Mouse (Mus musculus) spleen, postnatal 36 days (tissue): ENCODE measurements around the gene Snap29.
A peak's percentile ranks its signal among the peaks of the same experiment; 100 is the strongest.

ENCODE experiments used
- DNase-seq, 2 experiments: peaks; one replicate each; pipeline ENCODE4 v3.0.0; 2022; ENCODE audit warnings: low spot score in 2 of 2, mixed read lengths in 1 of 2

Gene Snap29

DNA sequence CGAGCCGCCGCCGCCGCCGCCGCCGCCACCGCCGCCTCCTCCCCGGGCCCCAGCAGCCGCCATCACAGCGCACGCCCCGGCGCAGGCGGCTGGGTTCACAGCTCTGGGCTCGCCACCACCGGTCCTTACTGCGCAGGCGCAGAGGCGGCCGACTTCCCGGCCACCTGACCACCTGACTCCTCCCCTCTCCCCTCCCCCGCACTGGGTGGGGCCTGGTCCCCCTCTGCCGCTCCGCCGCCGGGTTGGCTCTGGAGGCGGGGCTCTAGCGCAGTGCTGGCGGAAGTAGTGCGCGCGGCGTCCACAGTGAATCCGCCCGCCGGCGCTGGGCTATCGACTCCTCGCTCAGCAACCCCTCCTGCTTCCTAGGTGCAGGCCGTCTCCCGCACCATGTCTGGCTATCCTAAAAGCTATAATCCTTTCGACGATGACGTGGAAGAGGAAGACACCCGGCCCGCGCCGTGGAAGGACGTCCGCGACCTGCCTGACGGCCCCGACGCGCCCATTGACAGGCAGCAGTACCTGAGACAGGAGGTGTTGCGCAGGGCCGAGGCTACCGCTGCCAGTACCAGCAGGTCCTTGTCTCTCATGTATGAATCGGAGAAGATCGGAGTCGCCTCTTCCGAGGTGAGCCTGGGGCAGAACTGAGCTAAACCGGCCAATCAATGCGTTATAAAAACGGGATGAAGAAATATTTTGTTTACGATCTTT lies at the start of gene Snap29, which contains the start of gene Pi4ka:
Gene Snap29 (plus strand): TSS at position 251 of the 708 bp plus-strand sequence.
Gene Pi4ka (minus strand): TSS at position 579 of the 708 bp plus-strand sequence.
- peak; percentile 99 to 100 for DNase-seq

DNA sequence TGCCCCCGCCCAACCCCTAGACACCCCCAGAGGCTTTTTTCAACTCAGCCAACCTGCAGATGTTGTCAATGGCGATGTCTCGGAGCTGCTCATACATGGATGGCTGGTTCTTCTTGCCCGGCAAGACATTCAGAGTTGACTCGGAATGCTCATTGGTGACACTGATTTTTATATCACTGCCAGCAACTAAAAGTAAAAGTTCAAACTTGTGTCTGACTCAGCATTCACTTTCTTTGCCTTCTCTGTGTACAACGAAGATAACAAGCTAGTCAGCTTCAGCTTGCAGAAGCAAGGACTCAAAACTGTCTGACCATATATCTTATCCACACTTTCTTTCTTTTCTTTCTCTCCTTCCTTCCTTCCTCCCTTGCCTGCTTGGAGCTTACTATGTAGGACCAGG lies 49.8 kb upstream of the Snap29 start:
- DNase-seq = no peak

DNA sequence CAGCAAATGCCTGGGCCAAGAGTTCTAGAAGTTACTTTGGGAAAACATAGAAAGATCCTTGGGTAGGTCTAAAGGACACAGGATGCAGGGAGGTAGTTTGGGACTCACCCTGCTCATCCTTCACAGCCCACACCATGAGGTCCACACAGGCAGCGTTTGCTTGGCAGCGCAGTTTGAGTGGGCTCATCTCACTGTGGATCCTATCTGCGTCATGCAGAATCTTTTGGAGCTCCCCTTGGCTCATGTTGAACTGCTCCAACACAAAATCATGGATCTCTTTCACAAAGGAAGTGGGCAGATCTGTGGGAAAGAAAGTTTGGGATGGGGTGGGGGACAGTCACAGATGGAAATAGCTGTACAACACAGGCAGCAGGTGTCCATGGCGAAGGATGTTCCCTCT lies 47.0 kb upstream of the Snap29 start:
- no peak for DNase-seq

DNA sequence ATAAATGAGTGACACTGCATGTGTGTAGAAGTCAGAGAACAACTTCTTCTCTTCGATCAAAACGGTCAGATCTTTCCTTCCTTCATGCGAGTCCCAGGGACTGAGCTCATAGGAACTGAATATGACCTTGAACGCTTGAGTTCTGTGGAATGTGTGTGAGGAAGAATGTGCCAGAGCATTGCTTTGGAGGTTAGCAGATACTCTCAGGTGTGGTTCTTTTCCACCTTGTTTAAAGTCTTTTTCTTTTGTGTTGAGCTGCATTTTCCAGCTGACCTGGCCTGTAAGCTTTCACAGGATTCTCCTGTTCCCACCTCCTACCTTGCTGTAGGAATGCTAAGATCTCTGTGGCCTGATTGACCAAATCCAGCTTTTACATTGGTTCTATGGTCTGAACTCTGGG lies 23.5 kb upstream of the Snap29 start:
- no peak for DNase-seq

DNA sequence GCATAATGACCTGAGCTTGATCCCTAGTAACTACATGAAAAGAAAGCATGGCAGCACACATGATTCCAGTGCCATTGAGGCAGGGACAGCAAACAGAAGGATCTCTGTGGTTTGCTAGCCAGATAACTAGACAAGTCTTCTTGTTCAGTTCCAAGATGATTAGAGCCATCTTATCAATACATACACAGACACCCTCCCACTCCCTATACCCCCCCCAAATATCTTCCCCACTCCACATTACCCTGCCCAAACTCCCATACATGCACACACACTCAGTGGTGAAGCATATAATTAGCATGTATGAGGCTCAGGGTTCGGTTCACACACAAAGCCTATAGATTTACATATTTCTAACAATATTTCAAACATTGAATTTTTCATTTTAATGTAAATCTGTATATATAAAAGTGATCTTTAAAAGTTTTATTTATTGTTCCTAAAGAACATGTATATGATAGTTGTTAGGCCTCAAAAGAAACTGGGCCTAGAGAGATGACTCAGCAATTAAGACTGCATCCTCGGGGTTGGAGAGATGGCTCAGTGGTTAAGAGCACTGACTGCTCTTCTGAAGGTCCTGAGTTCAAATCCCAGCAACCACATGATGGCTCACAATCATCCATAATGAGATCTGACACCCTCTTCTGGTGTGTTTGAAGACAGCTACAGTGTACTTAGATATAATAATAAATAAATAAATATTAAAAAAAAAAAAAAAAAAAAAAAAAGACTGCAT lies 22.0 kb upstream of the Snap29 start:
- DNase-seq = no peak

DNA sequence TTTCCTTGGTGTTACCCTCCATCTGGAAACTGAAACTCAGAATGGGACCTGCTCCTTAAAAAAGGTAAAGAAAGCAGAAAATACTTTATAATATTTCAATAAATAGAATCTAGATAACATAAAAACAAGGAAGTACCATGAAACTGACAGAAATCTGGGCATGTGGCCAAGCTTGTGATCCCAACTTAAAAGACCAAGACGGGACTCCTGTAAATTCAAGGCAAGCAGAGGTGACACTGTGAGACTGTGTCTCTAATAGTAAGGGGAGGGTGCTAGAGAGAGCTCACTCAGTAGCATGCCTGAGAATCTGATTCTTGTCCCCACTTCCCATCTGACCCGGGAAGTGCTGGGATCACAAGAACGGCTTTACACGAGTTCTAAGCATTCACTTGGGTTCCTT lies 13.0 kb upstream of the Snap29 start:
- DNase-seq = no peak

DNA sequence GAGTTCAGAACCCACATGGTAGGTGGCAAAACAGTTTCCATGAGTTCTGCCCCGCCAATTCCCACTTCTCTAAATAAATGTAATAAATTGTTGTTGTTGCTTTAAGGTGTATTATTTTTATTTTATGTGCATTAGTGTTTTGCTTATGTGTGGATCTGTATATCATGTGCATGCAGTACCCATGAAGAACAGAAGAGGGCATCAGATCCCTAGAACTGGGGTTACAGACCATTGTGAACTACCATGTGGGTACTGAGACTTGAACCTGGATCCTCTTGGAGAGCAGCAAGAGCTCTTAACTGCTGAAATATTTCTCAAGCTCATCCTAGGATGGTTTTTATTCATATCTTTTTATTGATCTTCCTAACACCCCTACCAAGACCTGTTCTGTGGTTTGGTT lies 2.9 kb upstream of the Snap29 start:
- DNase-seq = peak; percentile 41 to 58

DNA sequence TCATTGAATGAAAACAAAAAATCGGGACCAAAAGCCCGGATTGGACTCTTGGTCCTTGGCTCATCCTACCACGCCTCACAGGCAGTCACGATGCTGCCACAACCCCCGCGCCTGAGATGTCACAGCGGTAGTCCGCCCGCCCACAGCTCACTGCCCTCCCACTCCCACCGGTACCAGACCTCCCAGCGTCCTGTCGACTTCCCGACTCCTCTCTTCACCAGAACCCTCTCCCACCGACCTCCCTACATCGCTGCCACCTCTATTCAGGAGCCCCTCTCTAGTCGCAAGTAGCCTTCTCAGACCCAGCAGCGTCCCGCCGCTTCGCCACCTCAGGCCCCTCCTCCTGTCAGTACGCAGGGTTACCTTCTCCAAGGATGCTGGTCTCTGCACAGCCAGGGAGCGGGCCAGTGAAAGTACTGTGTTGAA lies 502 bp upstream of the Snap29 start:
- peak; percentile 63 to 65 for DNase-seq

DNA sequence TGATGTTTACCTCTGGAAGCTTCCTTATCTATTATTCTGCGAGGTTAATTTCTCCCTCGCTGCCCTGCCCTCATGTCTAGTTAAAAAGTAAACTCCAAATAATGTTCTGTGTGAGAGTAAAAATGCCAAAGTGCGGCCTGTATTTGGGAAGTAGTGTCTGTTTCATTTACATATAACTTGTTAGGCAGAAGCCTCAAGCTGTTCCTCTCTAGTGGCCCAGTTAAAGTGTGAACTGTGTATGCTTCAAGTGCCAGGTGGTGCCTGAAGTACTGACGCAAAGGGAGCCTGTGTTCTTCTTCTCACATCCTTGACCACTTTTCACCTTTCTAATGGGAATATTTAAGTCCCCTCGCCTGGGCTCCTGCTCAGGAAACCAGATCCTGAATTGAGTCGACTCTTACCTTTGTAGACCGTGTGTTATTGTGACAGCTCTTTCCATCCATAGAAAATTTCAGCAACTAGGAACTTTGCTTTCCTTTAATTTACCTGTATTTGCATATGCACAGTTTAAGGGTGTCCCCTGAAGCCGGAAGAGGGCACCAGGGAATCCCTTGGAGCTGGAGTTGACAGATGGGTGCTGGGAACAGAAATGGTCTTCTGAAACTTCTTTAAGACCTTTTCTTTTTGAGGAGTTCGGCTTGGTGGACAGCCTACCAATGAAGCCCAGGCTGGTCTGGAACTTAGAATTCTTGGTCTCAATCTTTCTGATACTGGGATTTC lies 886 bp downstream of the Snap29 start:
- DNase-seq = peak; percentile 58 to 65

DNA sequence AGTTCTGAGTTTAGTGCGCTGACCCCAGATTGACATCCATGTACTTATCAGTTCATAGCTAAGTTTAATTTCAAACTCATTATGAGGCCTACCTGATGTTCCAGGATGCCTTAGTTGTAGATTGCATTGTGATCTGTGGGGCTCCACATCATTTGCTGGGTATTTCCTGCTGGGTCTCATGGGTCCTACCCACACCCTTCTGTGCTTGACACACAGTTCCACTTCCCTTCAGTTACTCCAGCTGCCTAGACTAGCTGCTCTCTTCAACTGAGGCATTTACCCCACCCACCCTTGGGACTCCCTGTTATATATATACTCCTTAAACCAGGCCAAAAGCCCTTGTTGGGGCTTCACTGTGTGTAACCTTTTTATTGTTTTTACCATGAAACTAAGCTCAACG lies 3.3 kb downstream of the Snap29 start:
- DNase-seq = peak; percentile 84 to 87

DNA sequence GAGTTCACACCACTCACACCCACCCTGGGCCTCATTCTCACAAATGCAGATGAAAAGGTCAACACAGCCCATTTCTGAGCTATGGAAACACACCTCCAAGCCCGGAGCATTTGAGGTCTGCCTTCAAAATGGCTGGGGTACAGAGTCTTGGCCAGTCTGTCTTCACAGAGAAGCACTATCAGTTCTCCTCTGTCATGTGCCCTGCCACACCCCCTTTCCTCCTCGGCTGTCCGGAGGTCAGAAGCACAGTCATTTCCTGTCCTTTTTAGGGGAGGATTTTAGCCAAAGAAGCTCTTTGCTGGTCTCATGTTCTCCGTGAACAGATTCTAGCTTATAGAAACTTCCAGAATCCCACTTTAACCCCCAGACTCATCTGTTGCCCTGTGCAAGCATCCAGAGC lies 4.4 kb downstream of the Snap29 start:
- peak; percentile 20 to 27 for DNase-seq

DNA sequence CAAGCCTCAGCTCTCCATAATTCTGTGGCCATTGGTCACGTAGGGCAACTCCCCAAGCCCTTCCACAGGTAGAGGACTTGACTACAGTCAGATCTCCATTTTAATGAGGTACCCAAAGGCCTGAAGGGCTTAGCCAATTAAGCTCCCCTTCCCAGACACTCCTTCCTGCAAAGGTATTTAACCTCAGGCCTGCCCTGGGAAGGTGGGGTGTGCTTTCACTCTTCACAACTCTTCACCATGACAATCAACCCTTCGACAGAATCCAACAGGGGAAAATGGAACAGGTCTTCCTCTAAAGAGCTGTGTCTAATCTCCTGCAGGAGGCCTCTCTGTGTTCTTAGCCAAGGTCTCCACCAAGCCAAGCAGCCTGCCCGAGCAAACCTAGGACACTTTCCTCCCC lies 17.2 kb downstream of the Snap29 start:
- DNase-seq = no peak

DNA sequence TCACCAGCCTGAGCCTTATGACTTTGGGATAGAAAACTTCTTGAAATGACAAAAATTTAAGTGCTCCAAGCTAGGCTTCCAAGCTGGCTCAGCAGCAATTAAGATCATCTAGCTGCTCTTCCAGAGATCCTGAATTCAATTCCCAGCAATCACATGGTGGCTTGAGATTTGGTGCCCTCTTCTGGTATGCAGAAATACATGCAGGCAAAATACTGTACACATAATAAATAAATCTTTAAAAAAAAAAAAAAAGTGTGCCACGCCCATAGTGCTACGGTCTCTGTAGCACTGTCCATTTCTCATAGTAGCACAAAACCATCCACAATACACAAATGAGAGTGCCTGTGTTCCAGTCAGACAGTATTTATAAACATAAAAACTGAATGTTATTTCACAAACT lies 26.8 kb downstream of the Snap29 start:
- peak in 1 of 2 experiments; percentile 15 for DNase-seq

DNA sequence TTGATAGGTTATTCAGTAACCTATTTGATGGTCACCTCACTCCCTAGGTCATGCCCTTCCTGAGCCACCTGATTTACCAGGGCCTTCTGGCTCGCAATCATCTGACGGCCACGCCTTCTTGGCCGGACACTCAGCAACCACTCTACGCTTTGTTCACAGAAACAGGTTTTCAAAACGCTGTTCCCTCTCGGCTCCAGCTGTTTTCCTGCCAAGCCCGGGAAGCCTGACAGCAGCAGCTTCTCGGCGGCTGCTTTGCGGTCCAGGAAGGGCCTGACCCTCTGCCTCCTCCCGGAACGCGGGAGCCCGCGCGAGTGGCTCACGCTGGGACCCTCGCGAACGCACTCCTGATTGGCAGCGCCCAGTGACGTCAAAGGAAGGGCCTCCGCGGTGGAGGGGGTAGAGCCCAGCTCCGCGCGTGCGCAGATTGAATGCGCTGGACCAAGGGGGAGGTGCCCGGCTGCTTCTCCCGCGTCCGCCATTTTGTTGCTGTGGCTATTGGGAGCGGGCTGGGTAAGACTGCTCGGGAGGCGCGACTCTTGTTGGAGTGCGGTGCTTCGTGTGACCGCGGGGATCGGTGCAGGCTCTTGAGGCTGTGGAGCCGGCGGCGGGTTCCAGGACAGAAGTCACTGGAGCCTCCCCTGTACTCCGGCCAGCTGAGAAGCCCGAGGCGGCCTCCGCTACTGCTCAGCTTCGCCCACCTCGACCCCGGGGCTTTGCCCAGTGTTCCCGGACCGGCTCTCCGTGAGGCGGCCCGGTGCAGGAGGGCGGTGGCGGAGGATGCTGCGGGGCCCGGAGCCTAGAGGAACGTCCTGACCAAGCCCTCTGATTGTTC lies 46.0 kb downstream of the Snap29 start, which contains the start of gene Crkl:
Gene Crkl (plus strand): TSS at position 447 of the 832 bp plus-strand sequence.
- peak; percentile 97 for DNase-seq

DNA sequence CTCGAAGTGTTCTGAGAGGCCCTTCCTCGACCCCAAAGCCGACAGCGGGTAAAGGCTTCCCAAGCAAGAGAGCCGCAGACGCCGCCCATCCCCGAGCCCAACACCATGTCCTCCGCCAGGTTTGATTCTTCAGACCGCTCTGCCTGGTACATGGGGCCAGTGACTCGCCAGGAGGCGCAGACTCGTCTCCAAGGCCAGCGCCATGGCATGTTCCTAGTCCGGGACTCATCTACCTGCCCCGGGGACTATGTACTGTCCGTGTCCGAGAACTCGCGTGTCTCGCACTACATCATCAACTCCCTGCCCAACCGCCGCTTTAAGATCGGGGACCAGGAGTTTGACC lies 46.6 kb downstream of the Snap29 start:
- DNase-seq = peak; percentile 33 to 44

DNA sequence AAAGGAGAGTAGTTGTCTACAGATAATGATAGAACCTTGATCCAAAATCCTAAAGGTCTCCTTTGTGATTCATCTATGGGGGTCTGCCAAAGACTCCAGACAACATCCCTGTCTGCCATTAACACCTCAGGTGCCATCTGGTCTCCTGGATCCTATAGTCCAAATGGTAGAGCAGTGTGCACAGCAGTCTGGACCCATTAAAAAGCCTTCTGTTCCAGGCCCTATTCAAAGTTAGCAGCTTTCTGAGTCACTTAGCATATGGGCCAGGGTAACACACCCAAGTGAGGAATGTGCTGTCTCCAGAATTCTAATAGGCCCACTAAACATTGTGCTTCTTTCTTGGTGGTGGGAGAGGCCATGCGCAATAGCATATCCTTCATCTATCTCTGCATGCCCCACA lies 51.1 kb downstream of the Snap29 start:
- DNase-seq = no peak

DNA sequence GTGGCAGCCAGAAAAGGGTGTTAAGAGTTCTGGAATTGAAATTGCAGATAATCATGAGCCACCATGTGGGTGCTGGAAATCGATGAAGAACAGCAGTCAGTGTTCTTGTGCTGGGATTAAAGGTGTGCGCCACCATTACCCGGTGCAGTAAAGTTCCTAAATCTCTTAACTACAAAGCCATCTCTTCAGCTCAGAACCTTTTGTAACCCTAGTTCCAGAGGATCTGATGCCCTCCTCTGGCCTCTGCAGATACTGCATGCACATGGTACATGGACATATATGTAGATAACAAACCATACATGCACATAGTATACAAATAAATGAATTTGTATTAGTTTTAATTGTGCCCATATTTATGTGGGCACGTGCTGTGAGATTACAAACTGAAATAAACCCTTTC lies 54.5 kb downstream of the Snap29 start:
- DNase-seq = peak; percentile 52 to 64

DNA sequence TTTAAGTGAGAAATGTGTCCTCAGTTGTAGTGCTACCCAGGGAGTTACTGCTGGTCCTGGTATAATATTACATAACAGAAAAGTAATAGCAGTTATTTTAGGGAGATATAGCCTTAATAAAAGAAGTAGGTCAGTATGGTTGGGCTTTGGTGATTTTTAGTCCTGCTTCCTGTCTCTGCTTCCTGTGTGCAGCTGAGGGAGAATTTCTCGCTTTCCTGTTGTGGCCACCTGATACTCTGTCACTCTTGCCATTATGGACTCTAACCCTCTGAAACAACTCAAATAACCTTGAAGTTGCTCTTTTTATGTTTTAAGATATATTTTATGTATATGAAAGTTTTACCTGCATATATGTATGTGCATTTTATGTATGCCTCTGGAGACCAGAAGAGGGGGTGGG lies 55.8 kb downstream of the Snap29 start:
- DNase-seq = peak in 1 of 2 experiments; percentile 12

DNA sequence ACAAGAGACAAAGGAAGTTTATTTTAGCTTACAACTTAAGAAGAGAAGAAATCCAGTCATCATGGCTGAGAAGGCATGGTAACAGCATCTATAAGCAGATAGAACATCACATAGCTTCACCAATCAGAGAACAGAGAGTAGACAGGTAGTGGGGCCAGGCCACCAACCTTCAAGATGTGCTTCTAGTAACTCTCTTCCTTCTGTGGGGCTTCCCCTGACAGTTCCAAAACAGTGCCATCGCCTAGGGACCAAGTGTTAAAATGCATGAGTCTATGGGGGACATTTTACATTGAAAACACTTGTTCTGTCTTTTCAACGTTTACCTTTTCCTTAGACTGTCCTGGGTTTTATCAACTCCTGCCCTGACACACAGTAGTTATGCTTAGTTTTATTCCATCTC lies 57.4 kb downstream of the Snap29 start:
- DNase-seq = peak in 1 of 2 experiments; percentile 16

DNA sequence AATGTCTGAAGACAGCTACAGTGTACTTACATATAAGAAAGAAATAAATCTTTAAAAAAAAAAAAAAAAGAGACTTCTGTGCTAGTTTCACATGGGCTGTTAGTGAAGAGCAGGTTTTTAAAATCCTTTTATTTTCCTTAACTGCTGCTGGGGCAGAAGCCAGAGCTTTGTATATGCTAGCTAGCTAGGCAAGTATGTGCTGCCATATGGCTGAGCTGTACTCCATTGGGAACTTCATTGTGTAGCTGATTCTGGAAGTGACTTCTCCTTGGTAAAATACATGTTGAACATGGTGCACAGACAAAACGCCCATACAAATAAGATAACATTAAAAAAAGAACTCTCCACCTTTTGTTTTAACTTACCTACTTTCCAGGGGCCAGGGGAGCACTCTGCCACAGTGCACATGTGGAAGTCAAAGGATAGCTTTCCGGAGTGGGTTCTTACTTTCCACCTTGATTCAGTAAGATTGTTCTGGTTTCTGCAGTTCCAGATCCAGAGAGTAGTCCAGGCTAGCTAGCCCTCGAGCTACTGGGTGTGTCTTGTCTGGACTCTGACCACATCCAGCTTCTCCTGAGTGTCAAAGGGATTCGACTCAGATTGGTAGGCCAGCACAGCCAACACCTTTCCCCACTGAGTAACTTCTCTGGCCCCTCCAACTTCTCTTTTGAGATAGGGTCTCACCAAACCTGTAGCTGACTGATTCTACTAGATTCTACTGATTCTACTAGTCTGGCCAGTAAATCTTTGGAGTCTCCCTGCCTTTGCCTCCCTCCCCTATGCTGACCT lies 61.3 kb downstream of the Snap29 start:
- no peak for DNase-seq

DNA sequence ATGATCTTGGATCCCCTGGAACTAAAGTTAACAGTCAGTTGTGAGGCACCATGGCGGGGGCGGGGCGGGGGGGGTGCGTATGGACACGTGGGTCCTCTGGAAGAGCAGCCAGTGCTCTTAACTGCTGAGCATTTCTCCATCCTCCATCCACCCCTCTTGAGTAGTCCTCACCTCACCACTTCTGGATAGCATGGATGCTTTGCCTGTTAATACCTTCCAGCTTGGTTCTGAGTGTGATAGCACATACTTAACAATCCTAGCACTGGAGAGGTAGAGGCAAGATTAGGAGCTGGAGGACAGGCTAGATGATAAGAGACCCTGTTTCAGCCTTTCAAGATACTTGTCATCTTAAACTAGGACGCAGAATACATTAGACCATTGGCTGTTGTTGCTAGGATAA lies 66.7 kb downstream of the Snap29 start:
- DNase-seq = no peak
